Mouse (Mus musculus) Patski (cell line): Measurements from ENCODE around the gene Coro2a. TPM values are rescaled to one million over a fixed set of nuclear protein-coding genes. Genes with fewer than 3 reads are reported as not detected.
A peak's percentile ranks its signal among the peaks of the same experiment; 100 is the strongest.

Experiments
- ATAC-seq: fragments of 100-300 bp; one replicate; pipeline ENCODE4 v1.8.0; 2021
- CTCF ChIA-PET: fragments of 350-600 bp; sonication (Branson Sonifier 250); formaldehyde crosslinking; loops from one replicate; lab custom pipeline; 2022; ENCODE audit warnings: inconsistent platforms; lab: Charles Lee
- POLR2A ChIA-PET: fragments of 350-600 bp; sonication (Branson Sonifier 250); formaldehyde crosslinking; loops from one replicate; lab custom pipeline; 2022; ENCODE audit warnings: antibody characterized with exemption, inconsistent platforms; lab: Charles Lee
- DNase-seq: peaks from one replicate; pipeline ENCODE4 v3.0.0-alpha.2; 2011; ENCODE audit warnings: low read depth, low spot score
- H3K27me3 ChIP-seq: fragments of 371-371 bp; one replicate; pipeline ENCODE4 v1.5.1; 2021
- CTCF ChIP-seq: fragments of 100-300 bp; IDR thresholded peaks from one replicate; pipeline ENCODE4 v1.5.1; 2021
- in situ Hi-C: fragments of 300-500 bp; cut with MboI; formaldehyde crosslinking; loops from 3 replicates; pipeline ENCODE4 v1.11.1; 2018; ENCODE audit warnings: low pct_unique_long_range_greater_than_20kb, mixed read lengths
- polyA plus RNA-seq: library from polyadenylated mRNA; unstranded; gene quantifications from one replicate; pipeline ENCODE4 v1.2.3, GENCODE M21; 2021

The Coro2a gene
- polyA plus RNA-seq, 1 experiment from 2014 or later, result 0.12 TPM

DNA sequence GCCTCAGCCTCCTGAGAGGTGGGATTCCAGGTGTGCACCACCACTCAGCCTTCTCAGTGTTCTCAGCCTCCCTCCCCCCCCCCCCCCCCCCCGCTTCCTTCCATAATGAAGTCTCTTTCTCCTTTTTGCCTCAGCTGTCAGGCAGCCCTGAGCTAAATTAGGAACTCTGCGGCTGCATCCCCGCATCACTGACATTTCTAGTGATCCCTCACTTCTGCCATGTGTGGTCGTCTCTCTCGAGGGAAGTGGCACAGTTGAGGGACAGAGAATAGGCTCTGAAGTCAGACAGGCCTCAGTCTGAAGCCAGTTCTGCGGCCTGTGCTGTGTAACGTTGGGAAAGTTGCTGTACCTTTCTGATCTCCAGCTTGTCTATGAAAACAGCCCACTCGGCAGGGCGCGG lies 52.0 kb downstream of the Coro2a start:
- no peak for TF ChIP-seq CTCF
- ChIA-PET CTCF (no interaction called here), POLR2A (interaction anchor here (0.6 kb wide), 1 partner anchor 1945 kb away, joined by 4 read pairs; no protein-coding TSS in a partner anchor)
- H3K27me3 ChIP-seq, result no peaks in the 10 kb centered on the region
- ATAC-seq (no peak), DNase-seq (no peak)
- in situ Hi-C loops, result no loop called here

DNA sequence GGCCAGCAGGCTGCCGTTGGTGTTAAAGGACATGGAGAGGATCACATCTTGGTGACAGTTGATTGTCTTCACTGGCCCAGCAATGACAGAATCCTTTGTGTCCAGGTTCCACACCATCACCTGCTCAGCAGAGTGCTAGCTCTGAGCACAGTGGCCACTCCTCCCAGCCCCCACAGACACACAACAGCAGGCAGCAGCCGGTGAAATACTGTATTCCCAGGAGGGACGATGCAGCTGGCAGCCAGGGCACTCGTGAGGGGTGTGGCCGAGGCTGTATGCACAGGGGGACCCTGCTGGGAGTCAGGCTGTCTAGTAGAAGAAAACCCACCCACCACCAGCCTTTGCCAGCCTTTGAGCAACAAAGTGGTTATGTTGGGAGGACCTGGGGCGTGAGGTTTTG lies 55.3 kb downstream of the Coro2a start:
- no peak for DNase-seq
- ChIA-PET POLR2A (no interaction called here), CTCF (no interaction called here)
- ATAC-seq, result no peak
- no peak for TF ChIP-seq CTCF
- no peaks in the 10 kb centered on the region for H3K27me3 ChIP-seq
- in situ Hi-C loops, result no loop called here

DNA sequence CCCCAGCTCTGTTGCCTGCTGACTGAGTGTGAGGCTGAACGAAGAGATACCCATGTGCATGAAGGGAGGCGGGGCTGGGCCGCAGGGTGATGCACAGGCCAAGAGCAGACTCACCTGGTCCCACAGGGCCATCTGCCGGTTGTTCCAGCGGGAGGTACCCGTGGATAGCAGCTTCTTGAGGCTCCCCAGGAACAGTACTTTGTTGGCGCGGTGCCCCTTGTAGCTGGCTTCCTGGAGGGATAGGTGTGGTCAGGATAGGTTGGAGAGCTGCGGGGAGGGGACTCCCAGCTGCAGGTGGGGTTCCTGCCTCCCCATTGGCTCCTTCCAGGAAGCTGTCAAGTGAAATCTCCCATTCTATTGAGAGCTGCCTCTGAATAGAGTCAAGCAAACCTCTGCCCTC lies 56.5 kb downstream of the Coro2a start:
- ATAC-seq (no peak), DNase-seq (no peak)
- ChIA-PET POLR2A (no interaction called here), CTCF (no interaction called here)
- TF ChIP-seq CTCF, result no peak
- in situ Hi-C loops, result no loop called here
- no peaks in the 10 kb centered on the region for H3K27me3 ChIP-seq

GRCm38 (mm10) chr4:46544313-46544712 lies 57.7 kb downstream of the Coro2a start:
- H3K27me3 ChIP-seq, result no peaks in the 10 kb centered on the region
- no peak for ATAC-seq
- no peak for TF ChIP-seq CTCF
- DNase-seq, result no peak
- ChIA-PET CTCF (no interaction called here), POLR2A (interaction anchor here (0.6 kb wide), 1 partner anchor 8 kb away, joined by 6 read pairs; no protein-coding TSS in a partner anchor)
- in situ Hi-C loops, result no loop called here

DNA sequence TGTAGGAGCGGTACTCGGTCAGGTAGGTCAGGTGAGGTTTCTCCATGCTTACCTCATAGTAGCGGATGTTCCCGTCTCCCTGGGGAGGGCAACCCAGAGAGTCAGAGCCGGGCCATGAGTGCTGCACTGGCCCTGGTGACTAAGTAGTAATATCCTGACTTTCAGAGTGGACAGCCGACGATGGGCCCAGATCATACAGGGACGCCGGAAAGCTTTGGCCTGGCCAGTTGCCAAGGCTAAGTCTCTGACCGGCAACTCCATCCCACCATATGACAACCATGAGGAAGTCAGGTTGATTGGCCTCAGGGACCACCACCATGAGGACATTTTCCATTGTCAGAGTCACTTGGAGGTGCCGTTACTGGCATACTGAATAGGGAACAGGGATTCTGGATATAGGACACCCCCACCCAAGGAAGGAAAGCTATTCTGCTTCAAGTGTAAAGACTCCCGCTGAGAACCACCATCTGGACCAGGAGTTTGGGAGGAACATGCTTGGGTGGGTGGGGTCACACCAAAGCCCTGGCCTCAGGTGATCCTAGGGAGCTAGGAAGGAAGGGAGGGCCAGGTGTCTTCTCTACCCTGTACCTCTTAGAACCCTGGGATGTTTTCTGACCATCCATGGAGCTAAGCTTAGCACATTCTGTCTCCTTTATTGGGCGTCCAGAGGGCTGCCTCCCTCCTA lies 58.5 kb downstream of the Coro2a start:
- CTCF ChIA-PET, result no interaction called here
- POLR2A ChIA-PET, result interaction anchor here (0.6 kb wide), 1 partner anchor 9 kb away, joined by 6 read pairs; no protein-coding TSS in a partner anchor
- DNase-seq, result no peak
- TF ChIP-seq CTCF, result no peak
- H3K27me3 ChIP-seq, result no peaks in the 10 kb centered on the region
- no peak for ATAC-seq
- in situ Hi-C loops, result no loop called here

DNA sequence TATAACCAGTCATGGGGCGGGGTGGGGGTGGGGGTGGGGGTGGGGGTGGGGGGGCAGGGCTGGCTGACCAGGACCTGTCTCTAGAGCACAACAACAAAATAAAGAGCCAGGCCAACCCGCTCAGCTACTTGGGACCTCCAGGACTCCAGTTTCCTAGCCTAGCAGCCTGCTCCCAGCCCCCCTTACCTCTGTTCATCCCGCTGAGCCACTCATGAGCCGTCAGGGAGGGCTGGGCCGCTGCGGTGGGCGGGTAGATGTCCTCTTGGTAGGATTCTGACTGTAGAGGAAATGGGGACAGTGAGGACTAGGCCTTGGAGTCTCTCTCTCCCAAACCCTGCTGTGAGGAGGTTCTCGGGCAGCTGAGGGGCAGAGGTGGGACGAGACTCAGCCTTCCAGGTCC lies 60.3 kb downstream of the Coro2a start:
- ChIA-PET CTCF (no interaction called here), POLR2A (no interaction called here)
- ATAC-seq (no peak), DNase-seq (no peak)
- in situ Hi-C loops, result no loop called here
- TF ChIP-seq CTCF, result no peak
- no peaks in the 10 kb centered on the region for H3K27me3 ChIP-seq

DNA sequence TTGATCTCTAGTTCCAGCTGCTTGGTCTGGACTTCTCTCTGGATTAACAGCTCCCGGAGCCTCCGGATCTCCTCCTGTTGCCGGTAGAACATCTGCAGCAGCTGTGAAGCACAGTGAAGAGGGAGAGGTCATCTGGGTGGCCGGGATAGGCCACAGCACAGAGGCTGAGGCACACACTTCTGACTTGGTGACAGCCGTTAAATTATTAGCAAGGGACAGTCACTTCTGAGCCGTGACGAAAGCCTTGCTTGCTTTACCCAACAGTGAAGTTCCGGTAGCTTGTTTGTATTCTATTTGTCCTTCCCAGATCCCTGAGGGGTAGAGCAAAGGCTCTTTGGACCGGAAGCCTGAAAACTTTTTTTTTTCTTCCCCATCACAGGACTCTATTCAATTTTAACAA lies 62.8 kb downstream of the Coro2a start:
- TF ChIP-seq CTCF, result no peak
- ATAC-seq (no peak), DNase-seq (no peak)
- ChIA-PET CTCF (interaction anchor here (0.6 kb wide), 1 partner anchor 30 kb away, joined by 3 read pairs; no protein-coding TSS in a partner anchor), POLR2A (no interaction called here)
- H3K27me3 ChIP-seq, result no peaks in the 10 kb centered on the region
- in situ Hi-C loops, result no loop called here

DNA sequence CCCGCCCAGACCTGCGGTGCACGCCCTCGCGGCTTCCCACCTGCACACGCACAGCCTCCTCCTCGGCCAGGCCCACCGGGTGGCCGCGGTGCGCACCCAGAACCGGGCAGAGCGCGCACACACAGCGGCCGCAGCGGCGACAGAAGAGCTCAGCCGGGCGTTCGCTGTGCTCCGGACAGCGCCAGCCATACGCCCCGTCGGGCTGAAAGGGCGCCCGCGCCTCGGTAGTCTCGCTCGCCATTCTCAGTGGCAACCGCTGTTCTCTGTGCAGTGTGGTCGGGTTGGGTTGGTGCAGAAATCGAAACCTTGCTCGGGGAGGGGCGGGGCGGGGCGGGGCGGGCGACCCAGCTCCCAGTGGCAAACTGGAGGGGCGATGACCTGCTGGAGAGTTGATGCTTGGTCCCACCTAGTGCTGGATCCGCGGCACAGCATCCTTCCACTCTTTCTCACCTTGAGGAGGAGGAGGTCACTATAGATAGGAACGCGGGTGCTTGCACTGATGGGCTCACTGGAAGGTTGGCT lies 66.1 kb downstream of the Coro2a start, which contains the start of gene Trim14:
Gene Trim14 (minus strand): TSS at position 302 of the 522 bp plus-strand sequence.
- in situ Hi-C loops, result no loop called here
- no peak for DNase-seq
- TF ChIP-seq CTCF, result no peak
- H3K27me3 ChIP-seq, result no peaks in the 10 kb centered on the region
- POLR2A ChIA-PET, result no interaction called here
- peak; percentile 60 for ATAC-seq
- CTCF ChIA-PET, result no interaction called here

- no peak for DNase-seq
- no peak for ATAC-seq
- ChIA-PET CTCF (no interaction called here), POLR2A (no interaction called here)
- in situ Hi-C loops, result no loop called here
- no peaks in the 10 kb centered on the region for H3K27me3 ChIP-seq
- no peak for TF ChIP-seq CTCF
These were observed 66.7 kb downstream of the Coro2a start for GRCm38 (mm10) chr4:46535094-46535830.

GRCm38 (mm10) chr4:46533934-46534720 lies 67.9 kb downstream of the Coro2a start:
- in situ Hi-C loops, result no loop called here
- no peaks in the 10 kb centered on the region for H3K27me3 ChIP-seq
- no peak for TF ChIP-seq CTCF
- ChIA-PET POLR2A (no interaction called here), CTCF (no interaction called here)
- no peak for ATAC-seq
- DNase-seq, result no peak
